Mouse (Mus musculus) heart, adult 2 months (tissue): ENCODE data around the gene Rasl10b.

Experiments used
- CTCF ChIP-seq: fragments of 200-600 bp; IDR thresholded peaks from 2 replicates; pipeline ENCODE4 v1.8.1; 2022; ENCODE audit warnings: antibody characterized with exemption, mild to moderate bottlenecking, moderate library complexity
- EP300 ChIP-seq: fragments of 200-500 bp; IDR thresholded peaks from 2 replicates; pipeline ENCODE4 v1.6.1; 2011; ENCODE audit warnings: low read depth, low read length, control low read depth; ENCODE audit not compliant: insufficient read depth
- POLR2A ChIP-seq: fragments of 200-500 bp; IDR thresholded peaks from 2 replicates; pipeline ENCODE4 v1.6.1; 2011; ENCODE audit warnings: mild to moderate bottlenecking, low read depth, low read length, control low read depth; ENCODE audit not compliant: insufficient read depth

DNA sequence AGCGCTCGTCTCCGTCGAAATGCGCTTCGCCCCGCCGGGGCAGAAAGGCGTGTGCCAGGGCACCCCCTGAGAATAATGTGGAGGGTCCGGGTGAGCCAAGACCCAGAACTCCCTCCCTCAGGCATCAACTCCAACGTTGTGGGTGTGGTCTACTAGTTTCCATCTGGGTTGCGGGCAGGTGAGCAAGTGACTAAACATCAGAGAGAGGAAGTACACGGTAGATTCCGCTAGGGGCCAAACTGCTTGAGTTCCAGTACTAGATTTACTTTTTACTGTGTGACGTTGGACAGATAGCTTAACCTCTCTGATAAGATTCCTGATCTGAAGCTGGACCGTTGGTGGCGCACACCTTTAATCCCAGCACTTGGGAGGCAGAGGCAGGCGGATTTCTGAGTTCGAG, 36.1 kb downstream of the Rasl10b start:
- no peak for TF ChIP-seq CTCF
- no peak for TF ChIP-seq EP300
- TF ChIP-seq POLR2A: no peak
